Mouse (Mus musculus) kidney, adult 2 months (tissue): ENCODE data around the gene B4galt5. TPM values are rescaled to one million over a fixed set of nuclear protein-coding genes. Genes with fewer than 3 reads are reported as not detected.

Experiments
- DNase-seq: peaks from one replicate; pipeline ENCODE4 v3.0.0; 2021
- H3K27ac ChIP-seq: fragments of 200-500 bp; 2 replicates; pipeline ENCODE4 v1.5.1; 2012; ENCODE audit warnings: low read depth, low read length, control low read depth, inconsistent platforms; ENCODE audit not compliant: insufficient read depth
- H3K27me3 ChIP-seq: fragments of 200-500 bp; replicated peaks from 2 replicates; pipeline ENCODE4 v1.6.1; 2012; ENCODE audit warnings: mild to moderate bottlenecking, moderate library complexity, low read length, inconsistent platforms; ENCODE audit not compliant: control insufficient read depth, insufficient read depth
- H3K36me3 ChIP-seq: fragments of 200-500 bp; 2 replicates; pipeline ENCODE4 v1.6.1; 2012; ENCODE audit warnings: mild to moderate bottlenecking, moderate library complexity, low read length, inconsistent platforms; ENCODE audit not compliant: control insufficient read depth, insufficient read depth
- H3K4me1 ChIP-seq: fragments of 200-500 bp; 2 replicates; pipeline ENCODE4 v1.6.1; 2011; ENCODE audit warnings: low read length; ENCODE audit not compliant: control insufficient read depth, insufficient read depth
- H3K4me3 ChIP-seq: fragments of 200-500 bp; 2 replicates; pipeline ENCODE4 v1.5.1; 2011; ENCODE audit warnings: mild to moderate bottlenecking, low read depth, low read length, control low read depth; ENCODE audit not compliant: insufficient read depth
- CTCF ChIP-seq: fragments of 200-500 bp; conservative IDR thresholded peaks from 2 replicates; pipeline ENCODE4 v1.5.1; 2011; ENCODE audit warnings: low read depth, mild to moderate bottlenecking, control low read depth, low read length, moderate library complexity, mixed read lengths; ENCODE audit not compliant: insufficient read depth, insufficient read length
- POLR2A ChIP-seq: fragments of 200-500 bp; IDR thresholded peaks from one replicate; pipeline ENCODE4 v1.6.1; 2011; ENCODE audit warnings: low read depth, low read length, control low read depth
- WGBS: fragments of 180-500 bp; shearing (Covaris S2); methylation state at CpG from one replicate; pipeline ENCODE4 v1.1.7; 2018; 5-methylcytosine and 5-hydroxymethylcytosine counted together
- polyA plus RNA-seq: library from polyadenylated mRNA; depleted of rRNA; stranded (reverse); fragments of >200 nt; gene quantifications from 2 replicates; pipeline ENCODE4 v1.2.3, GENCODE M21; 2012

B4galt5 gene
- polyA plus RNA-seq, 1 experiment = 51.5 TPM

DNA sequence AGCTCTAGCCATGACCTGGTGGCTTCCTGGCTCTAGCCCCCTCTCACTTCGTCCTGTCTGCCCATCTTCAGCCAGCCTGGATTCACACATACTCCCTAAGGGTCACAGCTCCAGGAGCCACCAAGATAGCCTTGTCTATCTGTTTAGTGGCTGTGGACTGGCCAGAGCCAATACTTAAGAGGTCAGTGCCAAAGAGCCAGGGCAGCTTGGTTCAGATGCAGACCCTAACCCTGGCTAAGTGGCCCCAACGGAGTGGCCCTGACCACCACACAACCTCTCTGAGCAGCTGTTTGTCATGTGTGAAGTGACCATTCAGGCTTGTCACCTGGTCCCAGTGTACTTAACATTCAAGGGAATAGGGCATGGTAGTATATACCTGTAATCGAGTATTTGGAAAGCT is 78.5 kb downstream of the B4galt5 start:
- Histone ChIP-seq H3K4me1 (no peaks in the 10 kb centered on the region), H3K27ac (no peak overlapping the region), H3K4me3 (no peak overlapping the region), H3K36me3 (no peaks in the 10 kb centered on the region), H3K27me3 (no peaks in the 10 kb centered on the region)
- DNase-seq = no peak
- WGBS = 95% methylated on average over 3 of the region's 3 CpGs
- TF ChIP-seq POLR2A (no peak), CTCF (no peak)

DNA sequence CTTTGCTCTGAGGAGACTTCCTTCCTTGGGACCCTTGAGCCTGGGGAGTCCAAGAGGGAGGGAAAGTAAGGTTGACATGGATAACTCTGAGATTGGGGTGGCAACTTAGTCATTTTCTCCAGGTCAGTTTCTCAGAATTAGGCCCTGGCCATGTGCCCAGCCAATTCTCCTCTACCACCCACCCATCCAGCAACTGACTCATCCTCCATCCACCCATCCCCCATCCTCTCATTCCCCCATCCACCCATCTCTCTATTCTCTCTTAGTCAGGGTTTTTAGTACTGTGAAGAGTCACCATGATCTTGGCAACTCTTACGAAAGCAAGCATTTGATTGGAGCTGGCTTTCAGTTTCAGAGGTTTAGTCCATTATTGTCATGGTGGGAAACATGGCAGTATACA is 80.3 kb downstream of the B4galt5 start:
- no peaks in the 10 kb centered on the region for H3K4me1 ChIP-seq
- H3K27me3 ChIP-seq = no peaks in the 10 kb centered on the region
- H3K4me3 ChIP-seq = no peak overlapping the region
- TF ChIP-seq POLR2A = no peak
- TF ChIP-seq CTCF = no peak
- no peak for DNase-seq
- H3K27ac ChIP-seq = no peak overlapping the region
- WGBS = 93% methylated on average over 1 of the region's 1 CpGs
- H3K36me3 ChIP-seq = no peaks in the 10 kb centered on the region

DNA sequence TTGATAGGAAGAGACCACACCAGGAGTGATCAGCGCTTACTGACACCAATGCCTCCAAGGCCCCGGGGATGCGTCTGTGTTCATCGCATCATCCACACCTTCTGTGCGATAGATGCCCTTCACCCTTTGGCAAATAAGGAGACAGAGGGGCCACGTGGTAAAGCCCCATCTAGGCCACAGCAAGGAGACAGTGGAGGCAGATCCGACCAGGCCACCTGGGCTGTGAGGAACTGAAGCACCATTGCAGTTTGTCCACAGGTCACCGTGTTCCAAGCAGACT is 80.6 kb downstream of the B4galt5 start:
- no peak for DNase-seq
- no peak overlapping the region for H3K4me3 ChIP-seq
- no peak for TF ChIP-seq CTCF
- no peak for TF ChIP-seq POLR2A
- no peaks in the 10 kb centered on the region for H3K36me3 ChIP-seq
- H3K4me1 ChIP-seq = no peaks in the 10 kb centered on the region
- WGBS = 93% methylated on average over 8 of the region's 8 CpGs
- H3K27me3 ChIP-seq = no peaks in the 10 kb centered on the region
- no peak overlapping the region for H3K27ac ChIP-seq

DNA sequence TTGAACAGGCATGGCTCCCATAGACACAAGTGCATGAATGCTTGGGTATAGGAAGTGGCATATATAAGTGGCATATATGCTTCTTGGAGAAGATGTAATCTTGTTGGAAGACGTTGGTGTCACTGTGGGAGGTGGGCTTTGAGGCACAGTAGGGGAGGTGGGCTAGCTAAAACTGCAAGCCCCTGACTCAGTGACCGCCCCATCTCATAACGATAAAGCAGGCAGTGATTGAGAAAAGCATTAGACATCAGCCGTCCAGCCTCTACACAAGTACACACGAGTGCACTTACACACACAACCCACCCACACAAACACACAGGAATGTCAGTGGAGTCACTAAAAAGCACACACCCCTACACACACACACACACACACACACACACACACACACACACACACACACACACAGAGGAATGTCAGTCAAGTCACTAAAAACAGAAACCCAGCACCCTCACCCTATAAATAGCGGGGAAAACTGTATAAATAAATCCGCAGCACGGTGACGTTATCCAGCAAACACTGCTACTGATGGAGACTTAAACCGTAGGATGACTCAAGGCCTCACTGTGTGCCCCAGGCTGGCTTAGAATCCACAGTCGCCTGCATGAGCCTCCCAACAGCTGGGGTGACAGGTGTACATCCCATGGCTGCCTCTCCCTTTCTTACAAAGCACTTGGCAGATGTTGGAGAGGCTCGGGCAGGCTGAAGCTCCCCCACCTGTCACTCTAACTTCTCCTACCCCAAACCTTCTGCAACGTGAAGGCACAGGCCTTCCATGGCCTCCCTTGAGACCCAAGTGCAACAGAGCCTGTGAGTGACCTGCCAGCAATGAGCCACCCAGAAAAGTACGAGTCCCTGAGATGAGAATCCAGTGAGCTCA is 81.2 kb downstream of the B4galt5 start:
- Histone ChIP-seq H3K4me3 (no peak overlapping the region), H3K36me3 (no peaks in the 10 kb centered on the region), H3K27ac (no peak overlapping the region), H3K4me1 (no peaks in the 10 kb centered on the region), H3K27me3 (no peaks in the 10 kb centered on the region)
- DNase-seq = no peak
- WGBS = 81% methylated on average over 14 of the region's 14 CpGs
- TF ChIP-seq CTCF (no peak), POLR2A (no peak)

DNA sequence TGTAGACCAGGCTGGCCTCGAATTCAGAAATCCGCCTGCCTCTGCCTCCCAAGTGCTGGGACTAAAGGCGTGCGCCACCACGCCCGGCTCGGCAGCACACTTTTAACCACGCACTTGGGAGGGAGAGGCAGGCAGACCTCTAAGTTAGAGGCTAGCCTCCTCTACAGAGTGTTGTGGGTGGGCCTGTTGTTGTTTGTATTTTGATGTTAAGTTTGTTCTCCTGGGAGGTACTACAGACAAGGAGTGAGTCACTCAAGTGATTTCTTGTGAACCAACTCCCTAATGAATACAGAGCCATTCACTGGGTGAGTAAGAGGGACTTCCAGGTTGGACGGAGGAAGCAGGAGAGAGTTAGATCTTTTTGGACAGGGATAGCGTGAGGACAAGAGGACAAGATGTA is 82.8 kb downstream of the B4galt5 start:
- no peaks in the 10 kb centered on the region for H3K27me3 ChIP-seq
- H3K4me1 ChIP-seq = no peaks in the 10 kb centered on the region; the same call in 1 of the 2 replicates
- H3K27ac ChIP-seq = no peak overlapping the region
- no peaks in the 10 kb centered on the region for H3K36me3 ChIP-seq
- no peak for TF ChIP-seq POLR2A
- TF ChIP-seq CTCF = no peak
- DNase-seq = no peak
- H3K4me3 ChIP-seq = no peak overlapping the region
- WGBS = 89% methylated on average over 10 of the region's 10 CpGs

DNA sequence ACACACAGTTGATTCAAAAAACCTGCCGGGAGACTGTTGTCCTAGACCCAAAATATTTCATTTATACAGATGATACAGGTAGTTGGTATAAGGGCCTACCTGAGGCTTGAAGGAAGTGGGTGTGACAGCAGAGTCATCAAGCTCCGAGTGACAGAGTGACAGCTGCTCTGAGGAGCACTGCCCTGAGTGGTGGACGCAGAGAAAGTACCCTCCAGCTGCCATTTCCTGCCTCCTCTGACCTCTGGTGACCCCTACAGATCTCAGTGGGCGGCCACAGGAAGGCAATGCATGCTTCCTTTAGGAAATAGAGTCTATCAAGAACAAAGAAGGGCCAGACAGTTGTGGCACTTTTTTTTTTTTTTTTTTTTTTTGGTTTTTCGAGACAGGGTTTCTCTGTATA is 83.2 kb downstream of the B4galt5 start:
- H3K27me3 ChIP-seq = no peaks in the 10 kb centered on the region
- 54% methylated on average over 4 of the region's 5 CpGs for WGBS
- H3K36me3 ChIP-seq = no peaks in the 10 kb centered on the region
- no peak overlapping the region for H3K27ac ChIP-seq
- TF ChIP-seq CTCF (no peak), POLR2A (no peak)
- no peak overlapping the region for H3K4me3 ChIP-seq
- DNase-seq = peak; percentile 41
- no peaks in the 10 kb centered on the region; the same call in 1 of the 2 replicates for H3K4me1 ChIP-seq

DNA sequence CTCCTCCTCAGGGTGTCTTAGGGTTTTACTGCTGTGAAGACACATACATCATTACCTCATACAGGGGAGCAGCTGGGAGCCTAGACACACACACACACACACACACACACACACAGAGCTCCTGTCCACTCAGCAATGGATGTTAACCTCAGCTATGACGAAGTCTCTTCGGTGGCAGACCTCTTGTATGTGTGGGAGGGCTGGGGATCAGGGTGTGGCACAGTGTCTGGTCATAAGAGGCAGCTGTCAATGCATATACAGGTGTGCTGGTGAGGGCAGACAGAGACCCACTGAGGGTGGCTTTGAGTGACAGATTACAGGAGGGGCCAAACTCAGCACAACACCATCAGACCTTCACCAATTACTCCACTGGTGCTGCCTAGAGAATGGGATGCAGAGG is 84.0 kb downstream of the B4galt5 start:
- no peak for DNase-seq

DNA sequence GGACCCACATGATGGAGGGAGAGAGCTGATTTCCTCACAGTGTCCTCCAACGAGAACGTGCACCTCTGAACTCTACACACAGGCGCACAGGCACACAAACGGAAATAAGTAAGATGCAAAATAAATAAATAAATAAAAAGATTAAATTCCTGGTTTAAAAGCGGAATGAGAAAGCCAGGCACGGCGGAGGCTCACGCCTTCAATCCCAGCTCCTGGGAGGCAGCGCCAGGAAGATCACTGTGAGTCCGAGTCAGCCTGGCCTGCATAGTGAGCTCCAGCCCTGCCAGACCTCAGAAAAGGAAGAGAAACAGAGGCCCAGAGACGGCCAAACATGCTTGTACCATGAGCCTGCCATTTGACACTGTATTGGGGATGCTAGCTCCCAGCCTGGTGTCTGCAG is 85.1 kb downstream of the B4galt5 start:
- DNase-seq = no peak
- 89% methylated on average over 11 of the region's 11 CpGs for WGBS

More for the DNA sequence above, 84.0 kb downstream of the B4galt5 start:
- H3K27me3 ChIP-seq = no peaks in the 10 kb centered on the region
- no peaks in the 10 kb centered on the region for H3K36me3 ChIP-seq
- no peak overlapping the region for H3K4me3 ChIP-seq
- TF ChIP-seq CTCF (no peak), POLR2A (no peak)
- no peak overlapping the region for H3K27ac ChIP-seq
- WGBS = 66% methylated on average over 2 of the region's 2 CpGs
- H3K4me1 ChIP-seq = no peaks in the 10 kb centered on the region; the same call in 1 of the 2 replicates

More for the DNA sequence above, 85.1 kb downstream of the B4galt5 start:
- no peak overlapping the region for H3K27ac ChIP-seq
- no peak for TF ChIP-seq POLR2A
- no peak for TF ChIP-seq CTCF
- H3K4me3 ChIP-seq = no peak overlapping the region
- H3K36me3 ChIP-seq = no peaks in the 10 kb centered on the region
- H3K4me1 ChIP-seq = no peaks in the 10 kb centered on the region; the same call in 1 of the 2 replicates
- H3K27me3 ChIP-seq = no peaks in the 10 kb centered on the region
